Mouse (Mus musculus) embryo, embryonic 9.5 days (tissue): ENCODE measurements around the gene Tspyl1.
A peak's percentile ranks its signal among the peaks of the same experiment; 100 is the strongest.
"Not testable (repeated sequence)": the region's sequence is repeated elsewhere in the genome, so short reads cannot be mapped to it uniquely, and the experiment has no call there.

ENCODE experiments used
- DNase-seq: peaks from one replicate; pipeline ENCODE4 v3.0.0-alpha.2; 2017; ENCODE audit errors: extremely low spot score

Gene Tspyl1

GRCm38 (mm10) chr10:34281962-34282388 lies at the start of gene Tspyl1:
Gene Tspyl1, plus strand, starts transcription at chr10:34282190.
- peak; percentile 95 for DNase-seq

DNA sequence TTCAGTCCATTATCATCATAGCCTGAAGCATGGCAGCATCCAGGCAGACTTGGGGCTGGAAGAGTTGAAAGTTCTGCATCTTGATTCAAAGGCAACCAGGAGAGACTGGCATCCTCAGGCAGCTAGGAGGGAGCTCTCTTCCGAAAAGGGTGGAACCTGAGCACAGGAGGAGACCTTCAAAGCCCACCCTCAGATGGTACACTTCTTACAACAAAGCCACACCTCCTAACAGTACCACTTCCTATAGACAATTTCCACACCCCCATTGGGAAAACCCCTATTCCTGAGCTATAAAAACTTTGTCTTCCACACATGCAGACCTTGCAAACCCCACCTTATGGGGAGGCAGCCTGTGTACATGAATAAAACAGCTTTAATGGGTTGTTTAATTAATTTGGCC lies 48.6 kb upstream of the Tspyl1 start:
- DNase-seq: no peak

DNA sequence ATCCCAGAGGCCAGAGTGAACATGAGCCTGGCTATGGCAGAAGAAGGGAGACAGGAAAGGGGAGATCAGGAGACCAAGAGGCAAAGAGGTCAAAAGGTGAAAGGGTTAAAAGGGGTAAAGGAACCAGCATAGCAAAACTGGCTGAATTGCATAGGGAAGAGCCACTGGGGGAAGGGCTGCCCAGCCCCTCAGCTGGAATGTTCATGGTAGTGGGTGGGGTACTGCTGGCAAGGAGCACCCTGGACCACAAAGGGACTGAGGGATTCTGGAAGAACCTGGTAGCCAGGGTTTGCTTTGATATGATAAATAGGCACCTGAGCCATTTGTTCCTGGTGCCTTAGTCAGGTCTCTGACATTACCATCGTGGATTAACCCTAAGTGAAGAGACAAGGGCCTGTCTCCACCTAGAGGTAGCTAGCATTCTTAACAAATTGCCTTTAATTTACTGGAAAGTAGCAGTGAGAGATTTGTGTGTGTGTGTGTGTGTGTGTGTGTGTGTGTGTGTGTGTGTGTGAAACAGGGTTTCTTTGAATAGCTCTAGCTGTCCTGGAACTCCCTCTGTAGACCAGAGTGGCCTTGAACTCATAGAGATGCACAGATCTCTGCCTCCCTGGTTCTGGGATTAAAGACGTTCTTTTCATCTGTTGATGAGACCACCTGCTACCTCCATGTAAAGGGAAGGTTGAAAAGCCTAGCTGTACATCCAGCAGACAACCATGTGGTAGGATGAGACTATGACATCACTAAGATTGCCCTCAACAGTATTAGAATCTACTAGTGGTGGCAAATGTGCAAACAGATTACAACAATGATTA lies 47.9 kb upstream of the Tspyl1 start:
- DNase-seq: peak; percentile 21

DNA sequence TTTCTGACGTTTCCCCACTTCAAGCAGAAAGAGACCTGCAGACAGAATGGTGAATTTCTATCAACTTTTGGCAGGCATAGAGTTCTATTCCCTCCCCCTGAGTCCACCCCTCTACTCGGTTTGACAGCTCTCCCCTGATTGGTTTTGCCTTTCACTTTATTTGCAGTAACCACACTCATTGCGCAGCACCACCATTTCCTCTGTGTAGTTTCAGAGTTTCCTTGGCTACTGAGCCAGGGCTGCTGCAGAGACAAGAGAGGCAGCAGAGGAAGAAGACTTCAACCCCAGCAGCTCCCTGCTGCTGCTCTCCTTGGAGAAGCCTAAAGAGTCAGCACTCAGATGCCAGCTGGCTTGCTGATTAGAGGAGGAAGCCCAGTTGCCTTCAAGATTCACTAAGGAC lies 46.6 kb upstream of the Tspyl1 start:
- no peak for DNase-seq

GRCm38 (mm10) chr10:34236569-34236968 lies 45.4 kb upstream of the Tspyl1 start:
- no peak for DNase-seq

DNA sequence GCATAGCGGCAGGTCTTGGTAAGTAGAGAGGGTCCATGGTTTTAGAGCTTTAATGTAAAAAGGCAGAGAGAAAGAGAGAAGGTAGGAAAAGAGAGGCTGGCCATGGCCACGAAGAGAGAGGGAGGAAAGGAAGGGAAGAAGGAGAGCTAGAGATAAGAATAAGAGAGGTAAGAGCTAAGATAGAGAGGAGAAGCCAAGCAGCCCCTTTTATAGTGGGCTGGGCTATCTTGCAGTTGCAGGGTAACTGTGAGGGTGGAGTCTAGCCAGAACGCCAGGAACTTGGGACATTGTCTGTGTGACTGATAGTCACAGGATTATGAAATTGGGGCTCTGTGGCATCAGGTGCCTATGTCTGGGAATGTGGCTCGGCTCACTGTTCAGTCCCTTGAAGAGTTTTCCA lies 43.5 kb upstream of the Tspyl1 start:
- no peak for DNase-seq

DNA sequence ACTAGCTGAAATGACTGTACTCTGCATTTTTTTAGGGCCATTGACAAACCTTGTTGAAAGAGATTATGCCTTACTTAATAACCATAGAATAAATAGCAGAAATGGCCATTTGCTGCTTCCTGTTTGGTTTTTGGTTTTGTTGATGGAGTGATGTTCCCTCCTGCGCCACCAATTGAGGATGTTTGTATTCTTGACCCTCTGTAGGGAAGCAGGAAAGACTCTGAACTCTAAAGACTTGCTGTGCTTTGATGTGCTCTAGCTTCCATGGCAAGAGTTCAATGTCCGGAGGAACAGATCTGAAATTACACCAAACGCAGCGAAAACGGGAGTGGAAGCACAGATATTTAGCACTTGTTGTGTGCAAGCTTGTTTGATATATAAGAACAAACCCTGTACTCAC lies 37.2 kb upstream of the Tspyl1 start:
- DNase-seq: no peak

- DNase-seq: no peak
These were observed 35.9 kb upstream of the Tspyl1 start for GRCm38 (mm10) chr10:34246106-34246505.

DNA sequence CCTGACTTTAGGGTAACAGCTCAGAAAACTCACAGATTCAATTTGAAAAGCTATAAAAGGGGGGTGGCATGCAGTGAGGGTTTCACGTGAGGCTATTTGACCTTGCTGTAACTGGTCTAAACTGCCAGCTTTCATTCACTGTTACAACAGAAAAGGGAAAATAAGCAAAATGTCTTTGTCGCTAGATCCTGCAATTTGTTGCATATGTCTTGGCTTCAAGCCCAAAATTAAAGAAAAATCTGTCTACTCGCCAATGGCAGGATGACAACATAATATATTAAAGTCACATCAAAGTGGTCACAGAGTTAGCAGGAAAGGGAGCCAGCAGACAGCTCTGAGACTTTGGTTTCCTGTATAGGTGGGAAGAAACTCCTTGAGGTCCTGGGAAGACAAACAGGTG lies 34.2 kb upstream of the Tspyl1 start:
- no peak for DNase-seq

DNA sequence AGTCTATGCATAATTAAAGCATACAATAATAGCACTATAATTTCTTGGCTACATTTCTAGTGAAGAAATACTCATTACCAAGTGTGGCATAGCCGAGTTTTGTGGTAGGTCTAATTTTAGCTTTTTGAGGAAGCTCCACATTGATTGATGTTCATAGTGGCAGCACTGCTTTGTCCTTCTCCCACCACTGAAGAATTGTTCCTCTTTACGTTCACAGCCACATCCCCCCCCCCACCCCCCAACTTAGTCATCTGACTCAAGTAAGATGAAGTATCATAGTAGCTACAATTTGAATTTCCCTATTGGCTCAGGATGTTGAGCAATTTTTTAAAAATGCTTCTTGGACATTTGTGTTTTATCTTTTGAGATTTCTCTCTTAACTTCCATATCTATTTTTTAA lies 32.4 kb upstream of the Tspyl1 start:
- no peak for DNase-seq

DNA sequence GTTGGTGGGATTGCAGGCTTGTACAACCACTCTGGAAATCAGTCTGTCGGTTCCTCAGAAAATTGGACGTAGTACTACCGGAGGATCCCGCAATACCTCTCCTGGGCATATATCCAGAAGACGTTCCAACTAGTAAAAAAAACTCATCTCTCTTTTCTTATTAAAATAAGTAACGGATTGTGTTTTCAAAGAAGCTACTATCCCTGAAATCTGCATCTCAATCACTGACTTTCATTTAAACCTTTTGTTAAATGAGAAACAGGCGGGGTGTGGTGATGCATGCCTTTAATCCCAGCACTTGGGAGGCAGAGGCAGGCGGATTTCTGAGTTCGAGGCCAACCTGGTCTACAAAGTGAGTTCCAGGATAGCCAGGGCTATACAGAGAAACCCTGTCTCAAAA lies 29.2 kb upstream of the Tspyl1 start:
- DNase-seq: not testable (repeated sequence)

GRCm38 (mm10) chr10:34265106-34265505 lies 16.9 kb upstream of the Tspyl1 start:
- DNase-seq: no peak

DNA sequence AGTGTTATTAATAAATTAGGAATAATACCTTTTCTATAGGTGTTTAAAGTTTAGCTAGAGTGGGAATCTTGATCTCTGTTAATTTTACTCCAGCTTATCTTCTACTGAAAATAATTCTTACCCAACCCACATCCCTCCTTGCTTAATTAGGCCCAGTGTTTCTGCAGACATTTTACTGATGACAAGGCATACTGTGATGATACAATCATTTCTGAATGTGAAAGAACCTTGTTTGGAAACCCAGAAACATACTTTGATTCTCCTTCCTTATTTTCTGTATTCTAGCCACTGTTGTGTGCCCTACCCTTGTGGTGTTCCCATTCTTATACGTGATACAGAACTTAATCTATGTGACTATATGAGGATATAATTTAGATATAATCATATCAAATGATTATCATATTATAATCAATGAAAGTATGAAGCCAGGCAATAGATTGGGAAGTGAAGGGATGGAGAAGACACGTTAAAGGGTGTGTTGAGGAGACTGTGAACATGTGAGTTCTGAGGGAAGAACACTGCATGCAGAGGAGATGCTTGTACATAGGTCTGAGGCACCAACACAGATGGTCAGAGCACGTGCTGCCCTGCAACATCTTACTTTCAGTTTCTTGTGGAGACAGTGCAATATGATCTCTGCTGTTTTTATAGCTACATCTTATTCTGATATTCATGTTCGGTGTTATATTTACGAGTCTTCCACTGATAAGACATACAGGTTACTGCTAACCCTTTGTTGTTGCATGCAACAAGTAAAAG lies 14.5 kb upstream of the Tspyl1 start:
- DNase-seq: no peak

DNA sequence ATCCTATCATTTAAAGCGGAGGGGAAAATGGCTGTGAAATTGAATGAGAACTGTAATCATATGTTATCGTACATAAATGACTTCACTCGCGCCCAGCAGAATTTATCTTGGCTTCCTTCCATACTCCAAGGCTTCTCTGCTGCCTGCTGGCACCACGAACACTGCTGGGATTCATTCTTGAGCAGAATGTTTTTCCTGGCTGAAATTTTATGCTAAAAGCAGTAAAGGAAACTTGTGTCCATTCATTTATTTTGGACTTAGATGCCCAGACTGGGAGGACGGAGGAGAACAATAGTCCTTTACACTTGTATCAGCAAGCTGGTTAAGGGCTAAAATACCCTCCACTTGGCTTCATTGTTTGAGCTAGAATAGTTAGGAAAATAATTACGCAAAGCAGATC lies 10.3 kb upstream of the Tspyl1 start:
- DNase-seq: no peak

DNA sequence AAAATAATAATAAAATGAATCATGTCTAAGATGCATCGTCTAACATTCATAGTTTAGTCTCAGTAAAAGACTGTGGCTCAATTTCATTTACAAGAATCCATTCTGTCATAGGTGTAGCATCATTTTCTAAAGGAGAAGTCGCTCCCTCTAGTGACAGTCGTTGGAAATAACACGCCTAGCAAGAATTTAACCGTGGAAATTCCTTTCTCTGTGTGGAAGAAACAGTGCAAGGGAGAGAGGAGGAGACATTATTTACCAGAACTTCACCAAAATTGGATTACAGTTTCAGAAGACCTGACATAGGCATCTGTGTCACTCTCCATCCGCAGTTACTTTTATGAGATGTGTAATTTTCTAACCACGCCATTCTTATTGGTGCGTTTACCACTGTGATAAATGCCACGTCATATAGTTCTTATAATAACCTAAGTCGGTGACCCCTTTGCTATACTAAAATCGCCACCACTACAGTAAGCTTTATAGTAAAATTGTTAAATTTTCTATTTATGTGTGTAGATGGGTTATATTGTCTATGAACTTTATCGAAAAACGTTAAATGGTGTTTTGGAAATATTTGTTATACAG lies 1.3 kb upstream of the Tspyl1 start:
- DNase-seq: peak; percentile 66

- DNase-seq: no peak
These were observed 604 bp upstream of the Tspyl1 start for GRCm38 (mm10) chr10:34281211-34281961.

DNA sequence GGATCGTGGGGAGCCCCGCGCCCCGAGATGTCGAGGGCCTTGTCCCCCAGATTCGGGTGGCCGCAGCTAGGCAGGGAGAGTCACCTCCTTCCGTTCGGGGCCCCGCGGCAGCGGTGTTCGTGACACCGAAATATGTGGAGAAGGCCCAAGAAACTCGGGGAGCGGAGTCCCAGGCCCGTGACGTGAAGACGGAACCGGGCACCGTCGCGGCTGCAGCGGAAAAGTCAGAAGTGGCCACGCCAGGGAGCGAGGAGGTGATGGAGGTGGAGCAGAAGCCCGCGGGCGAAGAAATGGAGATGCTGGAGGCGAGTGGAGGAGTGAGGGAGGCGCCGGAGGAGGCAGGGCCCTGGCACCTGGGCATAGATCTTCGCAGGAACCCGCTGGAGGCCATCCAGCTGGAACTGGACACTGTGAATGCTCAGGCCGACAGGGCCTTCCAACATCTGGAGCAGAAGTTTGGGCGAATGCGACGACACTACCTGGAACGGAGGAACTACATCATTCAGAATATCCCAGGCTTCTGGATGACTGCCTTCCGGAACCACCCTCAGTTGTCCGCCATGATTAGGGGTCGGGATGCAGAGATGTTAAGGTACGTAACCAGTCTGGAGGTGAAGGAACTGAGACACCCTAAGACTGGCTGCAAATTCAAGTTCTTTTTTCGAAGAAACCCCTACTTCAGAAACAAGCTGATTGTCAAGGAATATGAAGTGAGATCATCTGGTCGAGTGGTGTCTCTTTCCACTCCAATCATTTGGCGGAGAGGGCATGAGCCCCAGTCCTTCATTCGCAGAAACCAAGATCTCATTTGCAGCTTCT lies 639 bp downstream of the Tspyl1 start:
- DNase-seq: no peak

- DNase-seq: no peak
These were observed 14.9 kb downstream of the Tspyl1 start for GRCm38 (mm10) chr10:34296911-34297298.

GRCm38 (mm10) chr10:34297299-34297979 lies 15.4 kb downstream of the Tspyl1 start, which contains the start of gene Tspyl4:
Gene Tspyl4, plus strand, starts transcription at chr10:34297442.
- DNase-seq: peak; percentile 89

- DNase-seq: no peak
These were observed 16.2 kb downstream of the Tspyl1 start for GRCm38 (mm10) chr10:34297980-34298753.
